Mouse (Mus musculus): ENCODE data around the gene Krtap5-1.

GRCm38 (mm10) chr7:142314600-142315285, 17.8 kb upstream of the Krtap5-1 start:
- TF ChIP-seq CTCF (IDR thresholded peaks at IDR 0.05; ENCODE audit: extremely low read depth, insufficient read depth, low read length) (no peak), POLR2A (IDR thresholded peaks at IDR 0.05; ENCODE audit: extremely low read depth, insufficient read depth, low read length) (no peak)

Data from cortical plate, adult 2 months (tissue).